Mouse (Mus musculus) erythroblast, embryonic 14.5 days (primary cell): ENCODE measurements around the gene Ly6c2.

Experiments
- GATA1 ChIP-seq: IDR thresholded peaks from 2 replicates; pipeline ENCODE4 v1.6.1; 2012; ENCODE audit warnings: low read length, inconsistent platforms, mixed read lengths
- TAL1 ChIP-seq: IDR thresholded peaks from 3 replicates; pipeline ENCODE4 v1.6.1; 2012; ENCODE audit warnings: low read length, inconsistent platforms, mixed read lengths

DNA sequence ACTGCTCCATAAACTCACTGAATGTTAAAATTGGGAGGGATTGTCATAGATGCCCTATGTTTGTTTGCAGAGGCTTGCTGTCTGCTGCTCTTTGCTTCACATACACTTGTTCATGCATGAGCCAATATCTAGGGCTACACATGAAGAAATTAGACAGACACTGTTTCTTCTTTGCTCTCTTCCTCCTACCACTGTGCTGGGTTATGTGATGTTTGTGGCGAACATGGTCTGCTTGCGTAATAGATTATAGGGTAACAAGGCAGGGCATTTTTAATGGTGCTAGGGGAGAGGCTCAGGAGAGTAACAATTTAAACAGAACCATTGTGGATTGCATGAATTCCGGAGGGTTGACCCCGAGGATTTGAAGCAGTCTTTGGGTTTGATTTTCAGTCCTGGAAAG is 41.8 kb downstream of the Ly6c2 start:
- TF ChIP-seq TAL1 (no peak), GATA1 (no peak)
